Mouse (Mus musculus): ENCODE measurements around the gene Mylk3.

DNA sequence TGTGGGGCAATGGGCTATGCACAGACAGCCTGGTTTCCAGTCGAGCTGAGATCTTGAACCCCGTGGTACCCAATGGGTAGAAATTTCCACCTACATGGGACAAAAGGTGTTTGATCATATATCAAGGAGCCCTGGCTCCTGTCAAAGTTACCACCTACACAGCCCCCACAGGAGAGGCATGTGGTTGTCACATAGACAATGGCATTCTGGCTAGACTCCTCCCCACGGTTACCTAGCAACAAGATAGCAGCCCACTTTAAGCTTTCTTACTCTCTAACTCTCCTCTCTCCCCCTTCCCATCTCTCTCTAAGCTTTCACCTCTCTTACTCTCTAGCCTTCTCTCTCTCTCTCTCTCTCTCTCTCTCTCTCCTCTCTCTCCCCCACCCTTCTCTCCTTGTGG is 19.3 kb upstream of the Mylk3 start:
- TF ChIP-seq CTCF (IDR thresholded peaks at IDR 0.05) (no peak), EP300 (IDR thresholded peaks at IDR 0.05) (no peak)
